Mouse (Mus musculus) spleen, adult 2 months (tissue): ENCODE data around the gene Gm28043. TPM values are rescaled to one million over a fixed set of nuclear protein-coding genes. Genes with fewer than 3 reads are reported as not detected.
A peak's percentile ranks its signal among the peaks of the same experiment; 100 is the strongest.
"Not testable (repeated sequence)": the region's sequence is repeated elsewhere in the genome, so short reads cannot be mapped to it uniquely, and the experiment has no call there.

Source experiments
- DNase-seq, 2 experiments: peaks; one replicate each; pipeline versions ENCODE4 v3.0.0 to v3.0.0-alpha.2; 2012 to 2021; ENCODE audit warnings: low spot score in 2 of 2, low read depth in 1 of 2
- H3K27ac ChIP-seq: fragments of 200-500 bp; 2 replicates; pipeline ENCODE4 v1.5.1; 2012; ENCODE audit warnings: low read length, inconsistent platforms; ENCODE audit not compliant: insufficient read depth
- H3K27me3 ChIP-seq: fragments of 200-500 bp; 2 replicates; pipeline ENCODE4 v1.6.1; 2012; ENCODE audit warnings: mild to moderate bottlenecking, moderate library complexity, low read length, inconsistent platforms; ENCODE audit not compliant: control insufficient read depth, insufficient read depth
- H3K36me3 ChIP-seq: fragments of 200-500 bp; 2 replicates; pipeline ENCODE4 v1.6.1; 2012; ENCODE audit warnings: mild to moderate bottlenecking, low read length, inconsistent platforms; ENCODE audit not compliant: control insufficient read depth, insufficient read depth
- H3K4me1 ChIP-seq: fragments of 200-500 bp; 2 replicates; pipeline ENCODE4 v1.6.1; 2011; ENCODE audit warnings: inconsistent platforms; ENCODE audit not compliant: control insufficient read depth, insufficient read depth, insufficient read length
- H3K4me3 ChIP-seq: fragments of 200-500 bp; 2 replicates; pipeline ENCODE4 v1.5.1; 2011; ENCODE audit warnings: mild to moderate bottlenecking, inconsistent platforms; ENCODE audit not compliant: insufficient read depth, insufficient read length; ENCODE audit errors: extremely low read depth
- CTCF ChIP-seq: fragments of 200-500 bp; IDR thresholded peaks from 2 replicates; pipeline ENCODE4 v1.5.1; 2011; ENCODE audit warnings: mild to moderate bottlenecking, inconsistent platforms; ENCODE audit not compliant: insufficient read depth, insufficient read length, insufficient replicate concordance; ENCODE audit errors: extremely low read depth
- POLR2A ChIP-seq: fragments of 200-500 bp; IDR thresholded peaks from 2 replicates; pipeline ENCODE4 v1.6.1; 2011; ENCODE audit warnings: low read depth, low read length, inconsistent platforms
- WGBS: fragments of 180-500 bp; shearing (Covaris S2); methylation state at CpG from one replicate; pipeline ENCODE4 v1.1.7; 2018; 5-methylcytosine and 5-hydroxymethylcytosine counted together
- polyA plus RNA-seq: library from polyadenylated mRNA; depleted of rRNA; stranded (reverse); fragments of >200 nt; gene quantifications from 2 replicates; pipeline ENCODE4 v1.2.3, GENCODE M21; 2012

Gene Gm28043
- polyA plus RNA-seq, 1 experiment, result 1.3 TPM

- no peak overlapping the region for H3K4me3 ChIP-seq
- H3K36me3 ChIP-seq, result no peaks in the 10 kb centered on the region
- peaks cover 16% of the 10 kb centered on the region; the same call in 1 of the 2 replicates for H3K4me1 ChIP-seq
- TF ChIP-seq POLR2A (no peak), CTCF (no peak)
- no peaks in the 10 kb centered on the region for H3K27me3 ChIP-seq
- DNase-seq, result no peak
- no peak overlapping the region for H3K27ac ChIP-seq
- 34% methylated on average over 7 of the region's 7 CpGs for WGBS
These were observed 97.9 kb downstream of the Gm28043 start for GRCm38 (mm10) chr17:29712565-29712964.

DNA sequence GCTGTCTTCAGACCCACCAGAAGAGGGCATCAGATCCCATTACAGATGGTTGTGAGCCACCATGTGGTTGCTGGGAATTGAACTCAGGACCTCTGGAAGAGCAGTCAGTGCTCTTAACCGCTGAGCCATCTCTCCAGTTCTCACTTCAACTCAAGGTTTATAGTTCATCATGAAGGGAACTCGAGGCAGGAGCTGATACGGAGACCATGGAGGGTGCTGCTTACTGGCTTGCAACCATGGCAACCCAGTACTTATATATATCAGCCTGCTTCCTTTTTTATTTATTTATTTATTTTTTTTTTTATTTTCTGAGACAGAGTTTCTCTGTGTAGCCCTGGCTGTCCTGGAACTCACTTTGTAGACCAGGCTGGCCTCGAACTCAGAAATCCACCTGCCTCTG, 99.1 kb downstream of the Gm28043 start:
- H3K27ac ChIP-seq, H3K4me3 ChIP-seq: not testable (repeated sequence)

GRCm38 (mm10) chr17:29716732-29717445, 102.2 kb downstream of the Gm28043 start, which contains the start of gene Ccdc167:
Gene Ccdc167 (minus strand): TSS chr17:29717044.
- DNase-seq, result peak; percentile 91 to 94

More for the DNA sequence above, 99.1 kb downstream of the Gm28043 start:
- WGBS, result 93% methylated on average over 4 of the region's 4 CpGs
- H3K27me3 ChIP-seq, DNase-seq, H3K36me3 ChIP-seq: not testable (repeated sequence)
- peaks cover 16% of the 10 kb centered on the region; the same call in 1 of the 2 replicates for H3K4me1 ChIP-seq

GRCm38 (mm10) chr17:29718660-29719059, 104.0 kb downstream of the Gm28043 start:
- H3K27me3 ChIP-seq, result no peaks in the 10 kb centered on the region
- no peak for TF ChIP-seq CTCF
- no peak for TF ChIP-seq POLR2A
- H3K4me1 ChIP-seq, result peaks cover 16% of the 10 kb centered on the region
- H3K36me3 ChIP-seq, result no peaks in the 10 kb centered on the region
- no peak for DNase-seq
- no peak overlapping the region for H3K27ac ChIP-seq
- no peak overlapping the region for H3K4me3 ChIP-seq
- WGBS, result 85% methylated on average over 8 of the region's 8 CpGs

More at GRCm38 (mm10) chr17:29716732-29717445, 102.2 kb downstream of the Gm28043 start, which contains the start of gene Ccdc167:
- no peaks in the 10 kb centered on the region for H3K27me3 ChIP-seq
- peak within 1 kb of the TSS; percentile 14; the same call in 1 of the 2 replicates for H3K27ac ChIP-seq
- no peaks in the 10 kb centered on the region for H3K36me3 ChIP-seq
- TF ChIP-seq CTCF (no peak), POLR2A (no peak)
- H3K4me3 ChIP-seq, result peak within 1 kb of the TSS; percentile 93
- WGBS, result 6% methylated on average over 41 of the region's 41 CpGs
- H3K4me1 ChIP-seq, result peaks cover 20% of the 10 kb centered on the region

DNA sequence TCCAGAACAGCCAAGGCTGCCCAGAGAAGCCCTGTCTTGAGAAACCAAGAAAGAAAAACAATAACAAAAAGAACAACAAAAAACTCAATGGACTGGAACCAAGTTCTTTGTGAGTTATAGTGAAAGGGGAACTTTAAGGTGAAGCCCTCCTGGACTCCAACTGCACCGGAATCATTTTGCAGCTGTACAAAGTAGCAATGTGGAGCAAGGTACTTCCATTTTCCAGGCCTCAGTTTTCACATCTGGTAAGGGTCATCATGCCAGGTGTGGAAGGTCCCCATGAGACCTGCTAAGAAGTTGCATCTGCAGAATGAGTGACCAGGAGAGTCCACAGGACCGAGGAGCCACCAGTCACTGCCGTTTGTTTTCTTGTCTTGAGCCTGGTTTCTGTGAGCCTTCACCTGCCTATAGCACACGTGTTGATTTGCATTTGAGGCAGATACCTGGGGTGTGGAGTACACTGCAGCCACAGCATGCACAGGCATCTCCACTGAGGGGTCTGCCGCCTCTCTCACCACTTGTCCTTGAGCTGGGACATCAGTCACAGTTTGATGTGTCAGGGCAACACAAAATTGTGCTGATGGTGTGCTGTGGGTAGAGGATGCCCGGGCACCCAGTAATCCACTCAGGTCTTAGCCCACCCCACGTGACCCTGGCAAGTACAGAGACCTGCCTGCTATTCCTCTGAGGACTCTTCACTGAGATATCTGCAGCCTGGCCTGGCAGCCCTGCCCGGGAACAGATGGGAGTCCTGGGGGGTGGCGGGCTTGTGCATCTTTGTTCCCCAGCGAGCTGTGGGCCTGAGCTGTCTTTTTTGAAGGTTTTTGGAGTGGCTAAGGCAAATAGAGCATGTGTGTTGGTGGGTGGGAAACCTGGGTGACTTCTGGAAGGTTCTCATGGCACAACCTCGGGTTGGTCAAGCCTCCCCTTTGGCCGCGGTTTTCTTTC, 105.2 kb downstream of the Gm28043 start:
- TF ChIP-seq CTCF (no peak), POLR2A (no peak)
- no peaks in the 10 kb centered on the region for H3K36me3 ChIP-seq
- no peaks in the 10 kb centered on the region for H3K27me3 ChIP-seq
- no peak for DNase-seq
- no peak overlapping the region for H3K4me3 ChIP-seq
- peaks cover 16% of the 10 kb centered on the region for H3K4me1 ChIP-seq
- H3K27ac ChIP-seq, result peak overlapping the region; percentile 66
- WGBS, result 78% methylated on average over 13 of the region's 13 CpGs

DNA sequence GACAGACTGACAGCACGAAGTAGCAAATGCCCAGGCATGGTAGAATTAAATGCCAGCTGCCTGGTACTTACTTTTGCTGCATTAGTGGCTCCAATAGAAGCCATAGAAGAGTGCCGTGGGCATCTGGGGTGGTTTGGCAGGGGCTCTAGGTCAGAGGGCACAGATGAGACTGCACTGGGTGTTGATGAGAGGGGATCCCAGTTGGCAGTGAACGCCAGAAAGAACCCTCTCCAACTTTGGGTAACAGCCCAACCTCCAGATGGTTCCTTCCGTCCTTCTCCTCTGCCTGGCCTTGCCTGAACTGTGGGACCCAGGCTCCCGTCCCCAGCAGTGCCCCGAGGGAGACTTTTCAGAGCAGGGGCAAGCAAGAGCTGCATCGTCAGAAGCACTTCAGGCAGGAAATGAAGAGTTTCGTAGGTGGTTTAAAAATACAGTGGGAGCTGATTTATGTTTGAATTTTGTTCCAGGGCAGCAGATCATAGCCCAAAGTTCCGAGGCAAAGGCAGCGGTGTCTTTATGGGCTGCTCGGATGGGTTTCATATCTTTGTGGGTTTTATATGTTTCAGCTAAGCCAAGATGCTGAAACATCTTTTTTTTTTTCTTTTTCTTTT, 106.2 kb downstream of the Gm28043 start:
- no peak overlapping the region for H3K4me3 ChIP-seq
- no peak for DNase-seq
- no peaks in the 10 kb centered on the region for H3K36me3 ChIP-seq
- H3K27ac ChIP-seq, result peak overlapping the region; percentile 51; the same call in 1 of the 2 replicates
- WGBS, result 33% methylated on average over 11 of the region's 11 CpGs
- peaks cover 16% of the 10 kb centered on the region for H3K4me1 ChIP-seq
- H3K27me3 ChIP-seq, result no peaks in the 10 kb centered on the region
- TF ChIP-seq CTCF, result no peak
- no peak for TF ChIP-seq POLR2A
